Mouse (Mus musculus) liver, embryonic 14.5 days (tissue): Measurements from ENCODE around the gene Ugt1a8. TPM values are rescaled to one million over a fixed set of nuclear protein-coding genes. Genes with fewer than 3 reads are reported as not detected.
"Not testable (repeated sequence)": the region's sequence is repeated elsewhere in the genome, so short reads cannot be mapped to it uniquely, and the experiment has no call there.

Source experiments
- ATAC-seq: fragments of 200-750 bp; cut with Nextera tagmentation; 2 replicates; pipeline ENCODE4 v1.8.0; 2017; ENCODE audit warnings: moderate number of reproducible peaks, mild to moderate bottlenecking, moderate library complexity; ENCODE audit not compliant: insufficient read depth
- DNase-seq, 3 experiments: peaks; one replicate each; pipeline ENCODE4 v3.0.0-alpha.2; 2012 to 2013; ENCODE audit warnings: low read depth in 3 of 3, low spot score in 3 of 3
- H3K27ac ChIP-seq: fragments of 300-500 bp; sonication (generic); 2 replicates; pipeline ENCODE4 v1.5.1; 2014; ENCODE audit warnings: moderate library complexity, mild to moderate bottlenecking, control low read depth, inconsistent platforms
- H3K27me3 ChIP-seq: fragments of 300-500 bp; sonication (generic); 2 replicates; pipeline ENCODE4 v1.6.1; 2014; ENCODE audit warnings: mild to moderate bottlenecking, low read length, moderate library complexity; ENCODE audit not compliant: control insufficient read depth, insufficient read depth
- H3K36me3 ChIP-seq: fragments of 300-500 bp; sonication (generic); replicated peaks from 2 replicates; pipeline ENCODE4 v1.6.1; 2014; ENCODE audit warnings: low read depth; ENCODE audit not compliant: control insufficient read depth, insufficient read depth
- H3K4me1 ChIP-seq, 2 experiments: fragments of 200-500 bp in 1 of 2; fragments of 300-500 bp in 1 of 2; sonication (generic) in 1 of 2; replicated peaks; 2 replicates each; pipeline ENCODE4 v1.6.1; 2012 to 2014; ENCODE audit warnings: antibody characterized with exemption in 1 of 2, inconsistent platforms in 1 of 2, low read length in 1 of 2; ENCODE audit not compliant: control insufficient read depth in 2 of 2, insufficient read depth in 2 of 2
- H3K4me2 ChIP-seq: fragments of 300-500 bp; sonication (generic); 2 replicates; pipeline ENCODE4 v1.6.1; 2014; ENCODE audit warnings: low read depth, mild to moderate bottlenecking, control low read depth, moderate library complexity
- H3K4me3 ChIP-seq, 2 experiments: fragments of 200-500 bp in 1 of 2; fragments of 300-500 bp in 1 of 2; sonication (generic) in 1 of 2; 2 replicates each; pipeline ENCODE4 v1.5.1; 2012 to 2014; ENCODE audit warnings: low read depth in 2 of 2, low read length in 2 of 2, mild to moderate bottlenecking in 2 of 2, control low read depth in 1 of 2, inconsistent platforms in 1 of 2, moderate library complexity in 1 of 2; ENCODE audit not compliant: insufficient read depth in 1 of 2
- H3K9ac ChIP-seq: fragments of 300-500 bp; sonication (generic); replicated peaks from 2 replicates; pipeline ENCODE4 v1.6.1; 2014; ENCODE audit warnings: mild to moderate bottlenecking, control low read depth, moderate library complexity
- H3K9me3 ChIP-seq: fragments of 300-500 bp; sonication (generic); 2 replicates; pipeline ENCODE4 v1.6.1; 2016; ENCODE audit warnings: low read length, mixed read lengths; ENCODE audit not compliant: control insufficient read depth
- CTCF ChIP-seq: IDR thresholded peaks from 2 replicates; pipeline ENCODE4 v1.5.1; 2016; ENCODE audit warnings: antibody characterized with exemption, low read depth, control low read depth
- WGBS: fragments of 180-500 bp; shearing (Covaris S2); extraction: QIAGEN DNeasy Blood & Tissue Kit; methylation state at CpG from one replicate; pipeline ENCODE4 v1.1.7; 2014; ENCODE audit not compliant: insufficient replicate concordance; 5-methylcytosine and 5-hydroxymethylcytosine counted together
- polyA plus RNA-seq, 2 experiments: library from polyadenylated mRNA; depleted of rRNA in 1 of 2; stranded (reverse) in 1 of 2; unstranded in 1 of 2; fragments of >200 nt; fragmentation: Nextera tagmentation in 1 of 2; extraction: Ambion mirVana in 1 of 2; gene quantifications; 2 replicates each; pipeline versions ENCODE4 v1.2.1 to v1.2.3; 2012 to 2014

The Ugt1a8 gene
- polyA plus RNA-seq, 2 experiments, result not detected

- H3K27me3 ChIP-seq, ATAC-seq, H3K4me2 ChIP-seq, H3K9me3 ChIP-seq, H3K4me1 ChIP-seq, H3K4me3 ChIP-seq, H3K9ac ChIP-seq, DNase-seq, H3K27ac ChIP-seq, H3K36me3 ChIP-seq: not testable (repeated sequence)
- peak; percentile 62 for TF ChIP-seq CTCF
- WGBS, result 9% methylated on average over 4 of the region's 4 CpGs
Observed at GRCm38 (mm10) chr1:88120550-88120949, 32.9 kb downstream of the Ugt1a8 start.

GRCm38 (mm10) chr1:88121521-88121920 lies 33.9 kb downstream of the Ugt1a8 start:
- not testable (repeated sequence) for H3K9me3 ChIP-seq, H3K4me3 ChIP-seq, ATAC-seq, H3K36me3 ChIP-seq, H3K4me2 ChIP-seq, H3K9ac ChIP-seq, DNase-seq, H3K27me3 ChIP-seq, H3K27ac ChIP-seq, H3K4me1 ChIP-seq
- peak; percentile 33; the same call in 1 of the 2 replicates for TF ChIP-seq CTCF
- no CpG with 5 or more reads among the region's 1 CpGs for WGBS

- H3K4me3 ChIP-seq, H3K4me2 ChIP-seq, H3K9me3 ChIP-seq, H3K4me1 ChIP-seq, ATAC-seq, DNase-seq, H3K36me3 ChIP-seq, H3K27me3 ChIP-seq, H3K27ac ChIP-seq, H3K9ac ChIP-seq: not testable (repeated sequence)
- WGBS, result 59% methylated on average over 4 of the region's 4 CpGs
- peak; percentile 31; the same call in 1 of the 2 replicates for TF ChIP-seq CTCF
Observed at GRCm38 (mm10) chr1:88125827-88126360, 38.3 kb downstream of the Ugt1a8 start.

- H3K9ac ChIP-seq, H3K9me3 ChIP-seq, DNase-seq, H3K4me2 ChIP-seq, ATAC-seq, H3K4me3 ChIP-seq, H3K27me3 ChIP-seq, H3K27ac ChIP-seq, H3K4me1 ChIP-seq, H3K36me3 ChIP-seq: not testable (repeated sequence)
- 64% methylated on average over 2 of the region's 2 CpGs for whole genome bisulfite sequencing
Observed at GRCm38 (mm10) chr1:88129091-88129490, 41.5 kb downstream of the Ugt1a8 start.

- not testable (repeated sequence) for DNase-seq, H3K4me2 ChIP-seq, H3K9ac ChIP-seq, H3K27me3 ChIP-seq, H3K36me3 ChIP-seq, ATAC-seq, H3K4me1 ChIP-seq, H3K9me3 ChIP-seq, H3K27ac ChIP-seq, H3K4me3 ChIP-seq
- WGBS, result 79% methylated on average over 1 of the region's 1 CpGs
Observed at GRCm38 (mm10) chr1:88130223-88130622, 42.6 kb downstream of the Ugt1a8 start.
